In genomic region chr9:115049981-115050720, GRCm38 (mm10) we compare ENCODE assay signal across 8 mouse cellular contexts.
DNase-seq lines count a peak whose midpoint lies in the region; ATAC-seq and TF ChIP-seq lines count a peak whose summit lies in the region.

No protein-coding gene starts in this region.

- no peak for TF ChIP-seq CTCF in kidney, postnatal 0 days (IDR thresholded peaks at IDR 0.05; ENCODE audit: low read depth)

- H3K27ac ChIP-seq in kidney, postnatal 0 days: 0 out of 2 replicates have a peak overlapping the region, but pooled peaks have one; percentile 6

- 61% methylated on average over 13 of the region's 13 CpGs for WGBS in kidney, postnatal 0 days

- no peak overlapping the region for H3K4me2 ChIP-seq in kidney, postnatal 0 days (ENCODE audit: low read length)

- peaks cover 10% of the 10 kb centered on the region; the same call in 1 of the 2 replicates for H3K4me1 ChIP-seq in kidney, postnatal 0 days (replicated peaks; ENCODE audit: insufficient read depth, low read length)

- no peaks in the 10 kb centered on the region for H3K9me3 ChIP-seq in kidney, postnatal 0 days (replicated peaks; ENCODE audit: low read length)

- DNase-seq in adrenal gland, adult (ENCODE audit: inconsistent age in 2 of 2, low spot score in 1 of 2): peak; percentile 13 to 80
- DNase-seq in adrenal gland, postnatal 4 days (ENCODE audit: low spot score in 2 of 2): no peak
- DNase-seq in urinary bladder, postnatal 14 days (ENCODE audit: low spot score): peak; percentile 39
- no peak for DNase-seq in urinary bladder, adult 2 months (ENCODE audit: low spot score)
- DNase-seq in kidney, postnatal 0 days (ENCODE audit: low spot score): no peak
- peak; percentile 15 to 63 for DNase-seq in urinary bladder, postnatal 36 days (ENCODE audit: low spot score in 2 of 2)
- DNase-seq in frontal cortex, postnatal 10 days (ENCODE audit: low spot score in 2 of 2): no peak
- no peak for DNase-seq in layer of hippocampus, postnatal 36 days

- no peaks in the 10 kb centered on the region for H3K36me3 ChIP-seq in kidney, postnatal 0 days (ENCODE audit: insufficient read depth, low read length)

- H3K4me3 ChIP-seq in kidney, postnatal 0 days (replicated peaks; ENCODE audit: low read depth, low read length): no peak overlapping the region

- ATAC-seq in kidney, postnatal 0 days (replicated peaks; ENCODE audit: low FRiP score, low read depth): 0 out of 2 replicates have a peak, but pooled peaks have one; percentile 7

- H3K9ac ChIP-seq in kidney, postnatal 0 days (ENCODE audit: low read depth, low read length): no peak overlapping the region

- no peaks in the 10 kb centered on the region for H3K27me3 ChIP-seq in kidney, postnatal 0 days (ENCODE audit: insufficient read depth, low read length)

Comparison
In these comparisons a context has a peak if more than half of its experiments do, and no peak if none do; other contexts are left out.
1. DNase-seq: peak in adrenal gland, adult (2 of 2), urinary bladder, postnatal 14 days (single experiment) and urinary bladder, postnatal 36 days (2 of 2); none in adrenal gland, postnatal 4 days (0 of 2), urinary bladder, adult 2 months (single experiment), kidney, postnatal 0 days (single experiment), frontal cortex, postnatal 10 days (0 of 2) and layer of hippocampus, postnatal 36 days (0 of 2).